Mouse (Mus musculus) hindbrain, embryonic 16.5 days (tissue): Measurements from ENCODE around the gene Far1. TPM values are rescaled to one million over a fixed set of nuclear protein-coding genes. Genes with fewer than 3 reads are reported as not detected.

Source experiments
- ATAC-seq: fragments of 200-750 bp; cut with Nextera tagmentation; 2 replicates; pipeline ENCODE4 v1.8.0; 2017; ENCODE audit warnings: moderate TSS enrichment, moderate library complexity
- H3K27ac ChIP-seq: fragments of 300-500 bp; sonication (generic); 2 replicates; pipeline ENCODE4 v1.5.1; 2014; ENCODE audit warnings: low read depth, mild to moderate bottlenecking, control low read depth, low read length, moderate library complexity
- H3K27me3 ChIP-seq: fragments of 300-500 bp; sonication (generic); replicated peaks from 2 replicates; pipeline ENCODE4 v1.6.1; 2014; ENCODE audit warnings: low read length; ENCODE audit not compliant: control insufficient read depth, insufficient read depth
- H3K36me3 ChIP-seq: fragments of 300-500 bp; sonication (generic); 2 replicates; pipeline ENCODE4 v1.6.1; 2014; ENCODE audit warnings: mild to moderate bottlenecking, low read length, moderate library complexity, mixed read lengths; ENCODE audit not compliant: control insufficient read depth, insufficient read depth
- H3K4me1 ChIP-seq: fragments of 300-500 bp; sonication (generic); 2 replicates; pipeline ENCODE4 v1.6.1; 2014; ENCODE audit warnings: low read depth, low read length; ENCODE audit not compliant: control insufficient read depth, insufficient read depth
- H3K4me2 ChIP-seq: fragments of 300-500 bp; sonication (generic); 2 replicates; pipeline ENCODE4 v1.6.1; 2014; ENCODE audit warnings: mild to moderate bottlenecking, low read length, control low read depth, moderate library complexity
- H3K4me3 ChIP-seq: fragments of 300-500 bp; sonication (generic); 2 replicates; pipeline ENCODE4 v1.5.1; 2014; ENCODE audit warnings: mild to moderate bottlenecking, low read length, control low read depth, moderate library complexity
- H3K9ac ChIP-seq: fragments of 300-500 bp; sonication (generic); 2 replicates; pipeline ENCODE4 v1.6.1; 2014; ENCODE audit warnings: low read depth, mild to moderate bottlenecking, control low read depth, low read length, moderate library complexity
- H3K9me3 ChIP-seq: fragments of 300-500 bp; sonication (generic); 2 replicates; pipeline ENCODE4 v1.6.1; 2014; ENCODE audit warnings: mild to moderate bottlenecking, low read length, moderate library complexity; ENCODE audit not compliant: control insufficient read depth
- WGBS: fragments of 180-500 bp; shearing (Covaris S2); extraction: QIAGEN DNeasy Blood & Tissue Kit; methylation state at CpG from one replicate; pipeline ENCODE4 v1.1.7; 2014; 5-methylcytosine and 5-hydroxymethylcytosine counted together
- polyA plus RNA-seq: library from polyadenylated mRNA; unstranded; fragments of >200 nt; fragmentation: Nextera tagmentation; extraction: Ambion mirVana; gene quantifications from 2 replicates; pipeline ENCODE4 v1.2.1, GENCODE M21; 2015

The Far1 gene
- polyA plus RNA-seq, 1 experiment from 2014 or later, result 63.3 TPM

GRCm38 (mm10) chr7:113505516-113506045, 8.1 kb upstream of the Far1 start:
- H3K9me3 ChIP-seq, result no peaks in the 10 kb centered on the region
- no peak overlapping the region for H3K4me2 ChIP-seq
- WGBS, result 84% methylated on average over 4 of the region's 4 CpGs
- H3K36me3 ChIP-seq, result no peaks in the 10 kb centered on the region
- H3K4me1 ChIP-seq, result no peaks in the 10 kb centered on the region
- ATAC-seq, result no peak
- H3K27me3 ChIP-seq, result no peaks in the 10 kb centered on the region; the same call in 1 of the 2 replicates
- H3K4me3 ChIP-seq, result no peak overlapping the region
- no peak overlapping the region for H3K9ac ChIP-seq
- H3K27ac ChIP-seq, result no peak overlapping the region

GRCm38 (mm10) chr7:113507846-113508245, 5.8 kb upstream of the Far1 start:
- peaks cover 3% of the 10 kb centered on the region; the same call in 1 of the 2 replicates for H3K4me1 ChIP-seq
- H3K9ac ChIP-seq, result no peak overlapping the region
- no peak overlapping the region for H3K27ac ChIP-seq
- H3K4me2 ChIP-seq, result no peak overlapping the region
- no peak overlapping the region for H3K4me3 ChIP-seq
- ATAC-seq, result no peak
- WGBS, result 49% methylated on average over 3 of the region's 3 CpGs
- H3K36me3 ChIP-seq, result no peaks in the 10 kb centered on the region
- H3K9me3 ChIP-seq, result no peaks in the 10 kb centered on the region
- no peaks in the 10 kb centered on the region; the same call in 1 of the 2 replicates for H3K27me3 ChIP-seq

- no peak overlapping the region for H3K9ac ChIP-seq
- no peak for ATAC-seq
- H3K9me3 ChIP-seq, result no peaks in the 10 kb centered on the region
- H3K27ac ChIP-seq, result no peak overlapping the region
- no peaks in the 10 kb centered on the region; the same call in 1 of the 2 replicates for H3K27me3 ChIP-seq
- no peak overlapping the region for H3K4me2 ChIP-seq
- no peak overlapping the region for H3K4me3 ChIP-seq
- peaks cover 17% of the 10 kb centered on the region for H3K4me1 ChIP-seq
- H3K36me3 ChIP-seq, result no peaks in the 10 kb centered on the region
- WGBS, result 89% methylated on average over 3 of the region's 3 CpGs
Observed at GRCm38 (mm10) chr7:113511396-113511795, 2.2 kb upstream of the Far1 start.

- Histone ChIP-seq H3K4me2 (peak overlapping the region; percentile 84), H3K27ac (peak overlapping the region; percentile 75; the same call in 1 of the 2 replicates), H3K4me1 (peaks cover 17% of the 10 kb centered on the region), H3K4me3 (peak overlapping the region; percentile 73), H3K9me3 (no peaks in the 10 kb centered on the region), H3K9ac (peak overlapping the region; percentile 74), H3K27me3 (no peaks in the 10 kb centered on the region), H3K36me3 (no peaks in the 10 kb centered on the region)
- WGBS, result 19% methylated on average over 20 of the region's 20 CpGs
- ATAC-seq, result no peak
Observed at GRCm38 (mm10) chr7:113512527-113513285, 928 bp upstream of the Far1 start.

- Histone ChIP-seq H3K27ac (peak overlapping the region; percentile 88), H3K4me3 (peak overlapping the region; percentile 73), H3K9ac (peak overlapping the region; percentile 97), H3K27me3 (no peaks in the 10 kb centered on the region), H3K9me3 (no peaks in the 10 kb centered on the region), H3K36me3 (no peaks in the 10 kb centered on the region), H3K4me1 (peaks cover 17% of the 10 kb centered on the region), H3K4me2 (peak overlapping the region; percentile 66)
- ATAC-seq, result peak; percentile 79
- WGBS, result under 1% methylated on average over 37 of the region's 45 CpGs
Observed at GRCm38 (mm10) chr7:113513963-113514649, 472 bp downstream of the Far1 start.

- WGBS, result 74% methylated on average over 4 of the region's 4 CpGs
- no peak for ATAC-seq
- Histone ChIP-seq H3K27ac (no peak overlapping the region), H3K9ac (no peak overlapping the region), H3K4me2 (no peak overlapping the region), H3K4me3 (no peak overlapping the region), H3K27me3 (no peaks in the 10 kb centered on the region), H3K36me3 (no peaks in the 10 kb centered on the region), H3K4me1 (peaks cover 17% of the 10 kb centered on the region), H3K9me3 (no peaks in the 10 kb centered on the region)
Observed at GRCm38 (mm10) chr7:113515831-113516230, 2.2 kb downstream of the Far1 start.

- no peak for ATAC-seq
- Histone ChIP-seq H3K27ac (no peak overlapping the region), H3K9ac (no peak overlapping the region), H3K36me3 (no peaks in the 10 kb centered on the region), H3K27me3 (no peaks in the 10 kb centered on the region), H3K4me2 (no peak overlapping the region), H3K9me3 (no peaks in the 10 kb centered on the region), H3K4me1 (peaks cover 13% of the 10 kb centered on the region), H3K4me3 (no peak overlapping the region)
- WGBS, result 75% methylated on average over 3 of the region's 3 CpGs
Observed at GRCm38 (mm10) chr7:113518419-113518818, 4.8 kb downstream of the Far1 start.

GRCm38 (mm10) chr7:113518961-113519360, 5.3 kb downstream of the Far1 start:
- Histone ChIP-seq H3K4me2 (no peak overlapping the region), H3K4me1 (peaks cover 13% of the 10 kb centered on the region), H3K9me3 (no peaks in the 10 kb centered on the region), H3K9ac (no peak overlapping the region), H3K4me3 (no peak overlapping the region), H3K27me3 (no peaks in the 10 kb centered on the region), H3K27ac (no peak overlapping the region), H3K36me3 (no peaks in the 10 kb centered on the region)
- ATAC-seq, result no peak
- 88% methylated on average over 2 of the region's 2 CpGs for WGBS

GRCm38 (mm10) chr7:113543158-113543557, 29.5 kb downstream of the Far1 start:
- no peak for ATAC-seq
- H3K4me3 ChIP-seq, result no peak overlapping the region
- 38% methylated on average over 1 of the region's 1 CpGs for WGBS
- no peak overlapping the region for H3K27ac ChIP-seq
- no peaks in the 10 kb centered on the region for H3K9me3 ChIP-seq
- H3K27me3 ChIP-seq, result no peaks in the 10 kb centered on the region
- H3K36me3 ChIP-seq, result peaks cover 5% of the 10 kb centered on the region
- no peak overlapping the region for H3K9ac ChIP-seq
- H3K4me1 ChIP-seq, result no peaks in the 10 kb centered on the region
- H3K4me2 ChIP-seq, result no peak overlapping the region
